Mouse (Mus musculus) cerebellum, adult (tissue): Measurements from ENCODE around the gene Gm5148.

Experiments
- ATAC-seq: cut with Nextera tagmentation; 2 replicates; pipeline ENCODE4 v1.9.2; 2017; ENCODE audit warnings: mild to moderate bottlenecking, moderate library complexity, mixed read lengths; ENCODE audit not compliant: insufficient number of reproducible peaks, low FRiP score, low TSS enrichment

Gm5148 gene

GRCm38 (mm10) chr3:37703066-37703465, 21.2 kb downstream of the Gm5148 start:
- no peak for ATAC-seq

GRCm38 (mm10) chr3:37693552-37693951, 30.7 kb downstream of the Gm5148 start:
- no peak for ATAC-seq

- no peak for ATAC-seq
Observed at GRCm38 (mm10) chr3:37692945-37693344, 31.3 kb downstream of the Gm5148 start.

- peak; percentile 78 for ATAC-seq
Observed at GRCm38 (mm10) chr3:37687158-37687980, 36.9 kb downstream of the Gm5148 start.

GRCm38 (mm10) chr3:37686751-37687150, 37.5 kb downstream of the Gm5148 start:
- ATAC-seq, result peak; percentile 4; the same call in 1 of the 2 replicates

- ATAC-seq, result no peak
Observed at GRCm38 (mm10) chr3:37686219-37686618, 38.1 kb downstream of the Gm5148 start.

- ATAC-seq, result no peak
Observed at GRCm38 (mm10) chr3:37676291-37676690, 48.0 kb downstream of the Gm5148 start.

- no peak for ATAC-seq
Observed at GRCm38 (mm10) chr3:37675056-37675525, 49.2 kb downstream of the Gm5148 start.

GRCm38 (mm10) chr3:37673513-37674261, 50.6 kb downstream of the Gm5148 start:
- no peak for ATAC-seq

GRCm38 (mm10) chr3:37672266-37673040, 51.8 kb downstream of the Gm5148 start:
- ATAC-seq, result no peak

- no peak for ATAC-seq
Observed at GRCm38 (mm10) chr3:37669100-37669499, 55.2 kb downstream of the Gm5148 start.

GRCm38 (mm10) chr3:37668652-37669051, 55.6 kb downstream of the Gm5148 start:
- ATAC-seq, result no peak

GRCm38 (mm10) chr3:37667736-37668135, 56.6 kb downstream of the Gm5148 start:
- no peak for ATAC-seq

GRCm38 (mm10) chr3:37667119-37667467, 57.2 kb downstream of the Gm5148 start:
- no peak for ATAC-seq

GRCm38 (mm10) chr3:37666291-37667118, 57.8 kb downstream of the Gm5148 start:
- no peak for ATAC-seq
